In genomic region chr15:74193809-74194522, GRCm38 (mm10) we compare ENCODE assay signal across 19 mouse cellular contexts.
DNase-seq lines count a peak whose midpoint lies in the region; ATAC-seq and TF ChIP-seq lines count a peak whose summit lies in the region.
"Had no signal": no experiment of that assay in that cellular context is flagged by ENCODE, and none has a peak within 500 bp of the region (broad histone marks: within the 10 kb centered on the region; RNA-seq: fewer than 3 reads in every experiment).

No protein-coding gene starts in this region.

- peak; percentile 9; the same call in 1 of the 2 replicates for TF ChIP-seq CTCF in midbrain, postnatal 0 days (IDR thresholded peaks at IDR 0.05)

- no peak overlapping the region for H3K4me3 ChIP-seq in hindbrain, embryonic 10.5 days
- H3K4me3 ChIP-seq in hindbrain, embryonic 11.5 days (ENCODE audit: low read depth, low read length), result no peak overlapping the region
- no peak overlapping the region for H3K4me3 ChIP-seq in forebrain, embryonic 13.5 days
- no peak overlapping the region for H3K4me3 ChIP-seq in hindbrain, embryonic 16.5 days (ENCODE audit: low read length)
- H3K4me3 ChIP-seq in midbrain, postnatal 0 days (ENCODE audit: low read depth, low read length), result no peak overlapping the region
- H3K4me3 ChIP-seq: erythroblast, embryonic 14.5 days; left cerebral cortex, adult 2 months; limb, embryonic 10.5 days; lung, embryonic 15.5 days had no signal

- H3K9ac ChIP-seq in hindbrain, embryonic 11.5 days (ENCODE audit: low read depth, low read length), result no peak overlapping the region
- H3K9ac ChIP-seq in forebrain, embryonic 13.5 days, result no peak overlapping the region
- no peak overlapping the region for H3K9ac ChIP-seq in hindbrain, embryonic 16.5 days (ENCODE audit: low read depth, low read length)
- H3K9ac ChIP-seq in midbrain, postnatal 0 days (replicated peaks; ENCODE audit: low read length, poor library complexity, severe bottlenecking), result no peak overlapping the region
- H3K9ac ChIP-seq: lung, embryonic 15.5 days had no signal

- 81% methylated on average over 13 of the region's 13 CpGs for WGBS in hindbrain, embryonic 10.5 days
- 77% methylated on average over 13 of the region's 13 CpGs for WGBS in hindbrain, embryonic 11.5 days
- 30% methylated on average over 13 of the region's 13 CpGs for WGBS in forebrain, embryonic 13.5 days
- WGBS in hindbrain, embryonic 16.5 days, result 49% methylated on average over 13 of the region's 13 CpGs
- WGBS in midbrain, postnatal 0 days, result 43% methylated on average over 13 of the region's 13 CpGs

- no peak for ATAC-seq in hindbrain, embryonic 11.5 days (ENCODE audit: low FRiP score)
- peak; percentile 87 for ATAC-seq in forebrain, embryonic 13.5 days
- ATAC-seq in hindbrain, embryonic 16.5 days, result 0 out of 2 replicates have a peak, but pooled peaks have one; percentile 24
- peak; percentile 56; the same call in 1 of the 2 replicates for ATAC-seq in midbrain, postnatal 0 days (ENCODE audit: low FRiP score)
- ATAC-seq in CD4-positive, CD25-positive, alpha-beta regulatory T cell, adult 4 months, result no peak
- ATAC-seq: intestine, postnatal 0 days had no signal

- no peaks in the 10 kb centered on the region for H3K36me3 ChIP-seq in hindbrain, embryonic 10.5 days
- no peaks in the 10 kb centered on the region for H3K36me3 ChIP-seq in hindbrain, embryonic 11.5 days (ENCODE audit: control insufficient read depth, insufficient read depth, low read length)
- H3K36me3 ChIP-seq in forebrain, embryonic 13.5 days (ENCODE audit: poor library complexity, severe bottlenecking), result no peaks in the 10 kb centered on the region
- no peaks in the 10 kb centered on the region for H3K36me3 ChIP-seq in hindbrain, embryonic 16.5 days (ENCODE audit: control insufficient read depth, insufficient read depth, low read length)
- H3K36me3 ChIP-seq in midbrain, postnatal 0 days (ENCODE audit: insufficient read depth, low read length), result no peaks in the 10 kb centered on the region
- H3K36me3 ChIP-seq: limb, embryonic 10.5 days; lung, embryonic 15.5 days had no signal

- no peak overlapping the region for H3K4me2 ChIP-seq in hindbrain, embryonic 11.5 days (replicated peaks; ENCODE audit: low read depth, low read length)
- peak overlapping the region; percentile 27; the same call in 1 of the 2 replicates for H3K4me2 ChIP-seq in forebrain, embryonic 13.5 days
- no peak overlapping the region for H3K4me2 ChIP-seq in hindbrain, embryonic 16.5 days (ENCODE audit: low read length)
- no peak overlapping the region for H3K4me2 ChIP-seq in midbrain, postnatal 0 days (ENCODE audit: low read depth, low read length, poor library complexity, severe bottlenecking)
- H3K4me2 ChIP-seq: heart, embryonic 11.5 days; liver, embryonic 11.5 days; lung, embryonic 15.5 days had no signal

- DNase-seq in hindbrain, embryonic 10.5 days (ENCODE audit: low spot score), result no peak
- no peak for DNase-seq in hindbrain, embryonic 11.5 days (ENCODE audit: low spot score)
- DNase-seq in midbrain, postnatal 0 days (ENCODE audit: low spot score), result no peak
- no peak for DNase-seq in cerebellum, adult 8-10 months
- no peak for DNase-seq in natural killer cell, adult 2 months (ENCODE audit: low spot score in 2 of 2)
- DNase-seq: adrenal gland, adult 2 months; cerebellum, adult 11 months; kidney, postnatal 14 days; thymus, postnatal 36 days had no signal

- 0 out of 2 replicates have a peak, but pooled peaks cover 8% of the 10 kb centered on the region for H3K27me3 ChIP-seq in hindbrain, embryonic 10.5 days (ENCODE audit: insufficient read depth, poor library complexity, severe bottlenecking)
- H3K27me3 ChIP-seq in hindbrain, embryonic 11.5 days (ENCODE audit: control insufficient read depth, insufficient read depth, low read length), result no peaks in the 10 kb centered on the region
- no peaks in the 10 kb centered on the region for H3K27me3 ChIP-seq in forebrain, embryonic 13.5 days
- no peaks in the 10 kb centered on the region for H3K27me3 ChIP-seq in hindbrain, embryonic 16.5 days (replicated peaks; ENCODE audit: control insufficient read depth, insufficient read depth, low read length)
- H3K27me3 ChIP-seq in midbrain, postnatal 0 days (ENCODE audit: insufficient read depth, low read length), result no peaks in the 10 kb centered on the region
- H3K27me3 ChIP-seq: lung, embryonic 15.5 days had no signal

- peaks cover 7% of the 10 kb centered on the region; the same call in 1 of the 2 replicates for H3K4me1 ChIP-seq in hindbrain, embryonic 10.5 days (replicated peaks)
- no peaks in the 10 kb centered on the region for H3K4me1 ChIP-seq in hindbrain, embryonic 11.5 days (replicated peaks; ENCODE audit: control insufficient read depth, insufficient read depth, low read length)
- peaks cover 54% of the 10 kb centered on the region for H3K4me1 ChIP-seq in forebrain, embryonic 13.5 days
- peaks cover 3% of the 10 kb centered on the region for H3K4me1 ChIP-seq in hindbrain, embryonic 16.5 days (ENCODE audit: control insufficient read depth, insufficient read depth, low read depth, low read length)
- peaks cover 4% of the 10 kb centered on the region; the same call in 1 of the 2 replicates for H3K4me1 ChIP-seq in midbrain, postnatal 0 days (ENCODE audit: insufficient read depth, low read length)
- H3K4me1 ChIP-seq: lung, embryonic 15.5 days had no signal

- H3K27ac ChIP-seq in hindbrain, embryonic 10.5 days, result peak overlapping the region; percentile 12; the same call in 1 of the 2 replicates
- no peak overlapping the region for H3K27ac ChIP-seq in hindbrain, embryonic 11.5 days (ENCODE audit: low read depth, low read length)
- H3K27ac ChIP-seq in forebrain, embryonic 13.5 days, result peak overlapping the region; percentile 74
- no peak overlapping the region for H3K27ac ChIP-seq in hindbrain, embryonic 16.5 days (ENCODE audit: low read depth, low read length)
- H3K27ac ChIP-seq in midbrain, postnatal 0 days (ENCODE audit: low read depth, low read length), result no peak overlapping the region
- H3K27ac ChIP-seq: left cerebral cortex, adult 2 months; limb, embryonic 10.5 days; lung, embryonic 15.5 days had no signal

- H3K9me3 ChIP-seq in hindbrain, embryonic 10.5 days, result no peaks in the 10 kb centered on the region
- no peaks in the 10 kb centered on the region for H3K9me3 ChIP-seq in hindbrain, embryonic 11.5 days (ENCODE audit: control insufficient read depth, low read length)
- no peaks in the 10 kb centered on the region for H3K9me3 ChIP-seq in forebrain, embryonic 13.5 days (replicated peaks)
- H3K9me3 ChIP-seq in hindbrain, embryonic 16.5 days (ENCODE audit: control insufficient read depth, low read length), result no peaks in the 10 kb centered on the region
- no peaks in the 10 kb centered on the region for H3K9me3 ChIP-seq in midbrain, postnatal 0 days (ENCODE audit: low read length)
- H3K9me3 ChIP-seq: limb, embryonic 10.5 days; lung, embryonic 15.5 days had no signal

Comparison
In these comparisons a context has a peak if more than half of its experiments do, and no peak if none do; other contexts are left out.
1. H3K27ac ChIP-seq: peak in hindbrain, embryonic 10.5 days (single experiment) and forebrain, embryonic 13.5 days (single experiment); none in hindbrain, embryonic 11.5 days (single experiment), hindbrain, embryonic 16.5 days (single experiment) and midbrain, postnatal 0 days (single experiment).
2. ATAC-seq: peak in forebrain, embryonic 13.5 days (single experiment), hindbrain, embryonic 16.5 days (single experiment) and midbrain, postnatal 0 days (single experiment); none in hindbrain, embryonic 11.5 days (single experiment) and CD4-positive, CD25-positive, alpha-beta regulatory T cell, adult 4 months (single experiment).